Comparison of ENCODE assay signal across 15 mouse cellular contexts in genomic region chr16:44529691-44530090, GRCm38 (mm10). TPM values are rescaled to one million over a fixed set of nuclear protein-coding genes. Genes with fewer than 3 reads are reported as not detected.
A peak's percentile ranks its signal among the peaks of the same experiment; 100 is the strongest.
DNase-seq lines count a peak whose midpoint lies in the region; ATAC-seq and TF ChIP-seq lines count a peak whose summit lies in the region.
"Had no signal": no experiment of that assay in that cellular context is flagged by ENCODE, and none has a peak within 500 bp of the region (broad histone marks: within the 10 kb centered on the region; RNA-seq: fewer than 3 reads in every experiment).

No protein-coding gene starts in this region.

- H3K4me2 ChIP-seq in forebrain, embryonic 15.5 days (replicated peaks) = peak overlapping the region; percentile 47; the same call in 1 of the 2 replicates
- H3K4me2 ChIP-seq in neural tube, embryonic 15.5 days = no peak overlapping the region

- no peaks in the 10 kb centered on the region for H3K9me3 ChIP-seq in forebrain, embryonic 15.5 days
- H3K9me3 ChIP-seq in midbrain, embryonic 10.5 days (replicated peaks) = peaks cover 17% of the 10 kb centered on the region
- no peaks in the 10 kb centered on the region for H3K9me3 ChIP-seq in neural tube, embryonic 15.5 days (replicated peaks)

- peak; percentile 68 for DNase-seq in heart, adult 11 months
- DNase-seq in heart, postnatal 25 days (ENCODE audit: low spot score) = no peak
- DNase-seq in midbrain, embryonic 10.5 days (ENCODE audit: low spot score) = peak; percentile 39
- DNase-seq in gastrocnemius, adult 2 months = no peak
- no peak for DNase-seq in natural killer cell, adult 2 months (ENCODE audit: low spot score in 2 of 2)
- no peak for DNase-seq in T-cell, adult 2 months (ENCODE audit: low spot score)
- DNase-seq: adrenal gland, postnatal 14 days; cerebellum, adult 11 months; heart, postnatal 10 days; kidney, adult 2 months; right cerebral cortex, adult 18-20 months; thymus, adult 2 months had no signal

- H3K27ac ChIP-seq in forebrain, embryonic 15.5 days (replicated peaks) = peak overlapping the region; percentile 95
- peak overlapping the region; percentile 89 for H3K27ac ChIP-seq in midbrain, embryonic 10.5 days (replicated peaks)
- H3K27ac ChIP-seq in neural tube, embryonic 15.5 days (replicated peaks) = peak overlapping the region; percentile 76
- no peak overlapping the region for H3K27ac ChIP-seq in gastrocnemius, adult 2 months
- H3K27ac ChIP-seq: liver, embryonic 14.5 days had no signal

- peaks cover 81% of the 10 kb centered on the region for H3K4me1 ChIP-seq in forebrain, embryonic 15.5 days
- peaks cover 92% of the 10 kb centered on the region for H3K4me1 ChIP-seq in midbrain, embryonic 10.5 days
- peaks cover 64% of the 10 kb centered on the region for H3K4me1 ChIP-seq in neural tube, embryonic 15.5 days

- no peaks in the 10 kb centered on the region for H3K27me3 ChIP-seq in forebrain, embryonic 15.5 days
- no peaks in the 10 kb centered on the region for H3K27me3 ChIP-seq in midbrain, embryonic 10.5 days (ENCODE audit: low read depth, poor library complexity, severe bottlenecking)
- no peaks in the 10 kb centered on the region for H3K27me3 ChIP-seq in neural tube, embryonic 15.5 days (replicated peaks)

- no peak overlapping the region for H3K9ac ChIP-seq in forebrain, embryonic 15.5 days (replicated peaks)
- no peak overlapping the region for H3K9ac ChIP-seq in neural tube, embryonic 15.5 days (replicated peaks)
- H3K9ac ChIP-seq: liver, embryonic 14.5 days had no signal

- H3K4me3 ChIP-seq in forebrain, embryonic 15.5 days = no peak overlapping the region
- peak overlapping the region; percentile 47 for H3K4me3 ChIP-seq in midbrain, embryonic 10.5 days
- no peak overlapping the region for H3K4me3 ChIP-seq in neural tube, embryonic 15.5 days (replicated peaks)
- no peak overlapping the region for H3K4me3 ChIP-seq in gastrocnemius, adult 2 months

- no peak for ATAC-seq in forebrain, embryonic 15.5 days (replicated peaks)
- no peak for ATAC-seq in neural tube, embryonic 15.5 days (ENCODE audit: low FRiP score)

- intact Hi-C loops in heart, postnatal 25 days (cut with DNase I) = no loop called here
- intact Hi-C loops in gastrocnemius, adult 2 months (cut with DNase I) = no loop called here

- WGBS in forebrain, embryonic 15.5 days = 7% methylated on average over 8 of the region's 8 CpGs
- WGBS in midbrain, embryonic 10.5 days = 11% methylated on average over 8 of the region's 8 CpGs
- 20% methylated on average over 8 of the region's 8 CpGs for WGBS in neural tube, embryonic 15.5 days

- TF ChIP-seq CTCF in gastrocnemius, adult 2 months (IDR thresholded peaks at IDR 0.05) = no peak

- H3K36me3 ChIP-seq in forebrain, embryonic 15.5 days = no peaks in the 10 kb centered on the region
- H3K36me3 ChIP-seq in midbrain, embryonic 10.5 days = peaks cover 31% of the 10 kb centered on the region
- no peaks in the 10 kb centered on the region for H3K36me3 ChIP-seq in neural tube, embryonic 15.5 days

RNA-seq across cellular contexts. Expression of gene Boc, which starts 29.0 kb away (rescaled TPM):
- total RNA-seq in heart, postnatal 25 days (2021) = 1 to 10 TPM; 4.5 to 5.8 TPM
- polyA plus RNA-seq in forebrain, embryonic 15.5 days (2015; fragmentation: Nextera tagmentation; extraction: Ambion mirVana) = 15.3 and 16.9 TPM in 2 replicates
- polyA plus RNA-seq in midbrain, embryonic 10.5 days (2016; fragmentation: Nextera tagmentation; extraction: Ambion mirVana) = 30.8 and 37.1 TPM in 2 replicates
- 6.9 and 8.1 TPM in 2 replicates for polyA plus RNA-seq in neural tube, embryonic 15.5 days (2015; fragmentation: Nextera tagmentation; extraction: Ambion mirVana)
- total RNA-seq in gastrocnemius, adult 2 months (2021) = 1 to 10 TPM; 2.6 to 5.0 TPM

Comparison
In these comparisons a context has a peak if more than half of its experiments do, and no peak if none do; other contexts are left out.
1. DNase-seq: peak in heart, adult 11 months (single experiment) and midbrain, embryonic 10.5 days (single experiment); none in heart, postnatal 25 days (single experiment), gastrocnemius, adult 2 months (single experiment), natural killer cell, adult 2 months (0 of 2) and T-cell, adult 2 months (single experiment).